In genomic region chr5:150952328-150952668, GRCm38 (mm10) we compare ENCODE assay signal across 8 mouse cellular contexts. TPM values are rescaled to one million over a fixed set of nuclear protein-coding genes. Genes with fewer than 3 reads are reported as not detected.
DNase-seq lines count a peak whose midpoint lies in the region; ATAC-seq and TF ChIP-seq lines count a peak whose summit lies in the region.

TSS of gene Kl (plus strand) at chr5:150952607.

- H3K9me3 ChIP-seq in ES-Bruce4 (replicated peaks; ENCODE audit: control insufficient read depth, insufficient read depth, low read length, poor library complexity, severe bottlenecking) = no peaks in the 10 kb centered on the region
- H3K9me3 ChIP-seq in heart, postnatal 0 days (replicated peaks; ENCODE audit: control insufficient read depth, low read length) = no peaks in the 10 kb centered on the region
- no peaks in the 10 kb centered on the region for H3K9me3 ChIP-seq in liver, embryonic 11.5 days (ENCODE audit: control insufficient read depth, low read length)

- 5% methylated on average over 21 of the region's 22 CpGs for WGBS in heart, adult 2 months
- 2% methylated on average over 22 of the region's 22 CpGs for WGBS in heart, postnatal 0 days
- 5% methylated on average over 15 of the region's 22 CpGs for WGBS in liver, embryonic 11.5 days

- H3K4me2 ChIP-seq in heart, postnatal 0 days (ENCODE audit: low read depth, low read length) = peak within 1 kb of the TSS; percentile 85
- peak within 1 kb of the TSS; percentile 66 for H3K4me2 ChIP-seq in liver, embryonic 11.5 days

- TF ChIP-seq POLR2A in heart, adult 2 months (IDR thresholded peaks at IDR 0.05; ENCODE audit: insufficient read depth, low read depth, low read length) = no peak
- no peak for TF ChIP-seq POLR2A in ES-Bruce4 (IDR thresholded peaks at IDR 0.05; ENCODE audit: insufficient read depth, low read length)

- no peaks in the 10 kb centered on the region for H3K79me2 ChIP-seq in heart, adult 2 months (replicated peaks; ENCODE audit: control insufficient read depth, insufficient read depth, low read length)

- H3K36me3 ChIP-seq in heart, adult 2 months (ENCODE audit: control insufficient read depth, insufficient read depth, low read length) = no peaks in the 10 kb centered on the region
- no peaks in the 10 kb centered on the region for H3K36me3 ChIP-seq in ES-Bruce4 (ENCODE audit: control insufficient read depth, insufficient read depth, low read length, poor library complexity, severe bottlenecking)
- no peaks in the 10 kb centered on the region for H3K36me3 ChIP-seq in heart, postnatal 0 days (replicated peaks; ENCODE audit: control insufficient read depth, insufficient read depth, low read length)
- H3K36me3 ChIP-seq in liver, embryonic 11.5 days (ENCODE audit: control insufficient read depth, insufficient read depth, low read length) = no peaks in the 10 kb centered on the region

- no peak within 1 kb of the TSS for H3K27ac ChIP-seq in heart, adult 2 months
- H3K27ac ChIP-seq in ES-Bruce4 (ENCODE audit: insufficient read depth, low read length) = no peak within 1 kb of the TSS
- H3K27ac ChIP-seq in heart, postnatal 0 days (ENCODE audit: low read depth) = no peak within 1 kb of the TSS
- H3K27ac ChIP-seq in liver, embryonic 11.5 days (ENCODE audit: low read depth, low read length) = no peak within 1 kb of the TSS

- intact Hi-C loops in heart, adult 2 months (cut with DNase I) = no loop called here

- no peak for TF ChIP-seq CTCF in heart, adult 2 months (IDR thresholded peaks at IDR 0.05)
- TF ChIP-seq CTCF in ES-Bruce4 (IDR thresholded peaks at IDR 0.05; ENCODE audit: low read depth, low read length) = no peak
- TF ChIP-seq CTCF in heart, postnatal 0 days (IDR thresholded peaks at IDR 0.05; ENCODE audit: low read depth) = no peak

- no peak for TF ChIP-seq EP300 in heart, adult 2 months (IDR thresholded peaks at IDR 0.05; ENCODE audit: insufficient read depth, low read depth, low read length)
- TF ChIP-seq EP300 in ES-Bruce4 (IDR thresholded peaks at IDR 0.05; ENCODE audit: insufficient read depth, low read depth, low read length) = no peak
- no peak for TF ChIP-seq EP300 in heart, postnatal 0 days (IDR thresholded peaks at IDR 0.05; ENCODE audit: low read depth)

- peak; percentile 30; the same call in 1 of the 2 replicates for ATAC-seq in heart, postnatal 0 days (ENCODE audit: insufficient read depth, low read depth)
- 0 out of 2 replicates have a peak, but pooled peaks have one; percentile 7 for ATAC-seq in liver, embryonic 11.5 days (replicated peaks; ENCODE audit: low FRiP score)
- ATAC-seq in erythroid progenitor cell, adult 5-6 weeks (replicated peaks; ENCODE audit: low FRiP score, poor library complexity, severe bottlenecking) = no peak

- peak within 1 kb of the TSS; percentile 45; the same call in 1 of the 2 replicates for H3K9ac ChIP-seq in heart, adult 2 months (ENCODE audit: low read depth, low read length)
- peak within 1 kb of the TSS; percentile 35 for H3K9ac ChIP-seq in ES-Bruce4 (ENCODE audit: low read depth, poor library complexity, severe bottlenecking)
- H3K9ac ChIP-seq in heart, postnatal 0 days (replicated peaks; ENCODE audit: low read depth, low read length) = no peak within 1 kb of the TSS
- no peak within 1 kb of the TSS for H3K9ac ChIP-seq in liver, embryonic 11.5 days (ENCODE audit: low read depth, low read length)

- H3K4me3 ChIP-seq in heart, adult 2 months = peak within 1 kb of the TSS; percentile 29
- peak within 1 kb of the TSS; percentile 56 for H3K4me3 ChIP-seq in ES-Bruce4 (ENCODE audit: low read depth, low read length)
- peak within 1 kb of the TSS; percentile 51 for H3K4me3 ChIP-seq in heart, postnatal 0 days (ENCODE audit: low read depth, low read length)
- H3K4me3 ChIP-seq in liver, embryonic 11.5 days (ENCODE audit: low read depth, low read length) = peak within 1 kb of the TSS; percentile 49

- peaks cover 13% of the 10 kb centered on the region for H3K27me3 ChIP-seq in heart, adult 2 months (ENCODE audit: control insufficient read depth, insufficient read depth, low read length)
- peaks cover 12% of the 10 kb centered on the region; the same call in 1 of the 2 replicates for H3K27me3 ChIP-seq in ES-Bruce4 (ENCODE audit: control insufficient read depth, insufficient read depth, low read length, poor library complexity, severe bottlenecking)
- H3K27me3 ChIP-seq in heart, postnatal 0 days (ENCODE audit: control insufficient read depth, insufficient read depth, low read length) = peaks cover 50% of the 10 kb centered on the region
- peaks cover 35% of the 10 kb centered on the region for H3K27me3 ChIP-seq in liver, embryonic 11.5 days (replicated peaks; ENCODE audit: control insufficient read depth, insufficient read depth, low read length)

- no peaks in the 10 kb centered on the region for H3K4me1 ChIP-seq in heart, adult 2 months (ENCODE audit: control insufficient read depth, insufficient read depth, low read length)
- H3K4me1 ChIP-seq in ES-Bruce4 (ENCODE audit: control insufficient read depth, insufficient read depth, low read length) = no peaks in the 10 kb centered on the region
- H3K4me1 ChIP-seq in heart, postnatal 0 days (ENCODE audit: control insufficient read depth, insufficient read depth) = 0 out of 2 replicates have a peak, but pooled peaks cover 3% of the 10 kb centered on the region
- no peaks in the 10 kb centered on the region for H3K4me1 ChIP-seq in liver, embryonic 11.5 days (replicated peaks; ENCODE audit: control insufficient read depth, insufficient read depth, low read length)

- DNase-seq in heart, adult 2 months = no peak
- no peak for DNase-seq in heart, adult 8-10 months (ENCODE audit: low spot score)
- no peak for DNase-seq in heart, postnatal 0 days (ENCODE audit: low spot score)
- no peak for DNase-seq in liver, embryonic 11.5 days (ENCODE audit: low spot score)
- no peak for DNase-seq in adrenal gland, postnatal 36 days
- DNase-seq in frontal cortex, postnatal 14 days (ENCODE audit: low spot score in 2 of 2) = no peak

RNA-seq across cellular contexts. Expression of gene Kl, which starts in this region (rescaled TPM):
- under 1 TPM; 0.03 to 0.07 TPM for total RNA-seq in heart, adult 2 months (2021)
- polyA plus RNA-seq in heart, adult 2 months (2012; rRNA removed) = 0.06 TPM in 1 of 2 replicates, not detected in the other
- under 1 TPM in 3 of 4 experiments, not detected in 1; 0.05 to 0.09 (median 0.06) TPM for total RNA-seq in heart, adult 8-10 months (2022)
- polyA plus RNA-seq in ES-Bruce4 (2011; ENCODE audit: insufficient read depth, insufficient read length, low read depth, missing spikeins) = 0.33 and 0.69 TPM in 2 replicates
- 0.04 and 0.08 TPM in 2 replicates for total RNA-seq in heart, postnatal 0 days (2014; rRNA removed; ENCODE audit: low replicate concordance)
- 0.05 and 0.10 TPM in 2 replicates for polyA plus RNA-seq in heart, postnatal 0 days (2015; fragmentation: Nextera tagmentation; extraction: Ambion mirVana)
- polyA plus RNA-seq in liver, embryonic 11.5 days (2014; fragmentation: Nextera tagmentation; extraction: Ambion mirVana) = not detected in 2 replicates
- total RNA-seq in erythroid progenitor cell, adult 5-6 weeks (2015; ENCODE audit: low replicate concordance) = not detected in 2 replicates
- total RNA-seq in erythroid progenitor cell, adult 5-6 weeks (2017; ENCODE audit: low replicate concordance) = not detected in 2 replicates
- total RNA-seq in adrenal gland, postnatal 36 days (2021) = under 1 TPM; 0.10 to 0.13 TPM

Comparison
In these comparisons a context has a peak if more than half of its experiments do, and no peak if none do; other contexts are left out.
1. H3K9ac ChIP-seq: peak in heart, adult 2 months (single experiment) and ES-Bruce4 (single experiment); none in heart, postnatal 0 days (single experiment) and liver, embryonic 11.5 days (single experiment).
2. Peak in ATAC-seq, H3K4me3 ChIP-seq and H3K4me2 ChIP-seq in heart, postnatal 0 days; RNA of the gene not detected or under 1 TPM.
3. Peak in ATAC-seq, H3K4me3 ChIP-seq and H3K4me2 ChIP-seq in liver, embryonic 11.5 days; RNA of the gene not detected or under 1 TPM.
4. Peak in every context shown above with its lines, with median percentiles within 50 percentile points of each other: H3K4me3 ChIP-seq.